Mouse (Mus musculus): ENCODE measurements at regions not wholly inside any gene's neighbourhood (a gene's known extent, or its start where the extent isn't known, plus 50 kb on each side); places are given as distances from the start of the nearest gene placed in this dataset.
"Not testable (repeated sequence)": the region's sequence is repeated elsewhere in the genome, so short reads cannot be mapped to it uniquely, and the experiment has no call there.

GRCm38 (mm10) chr1:94502066-94502861 is 449.9 kb upstream of the Pdcd1 start:
- ATAC-seq (ENCODE audit: extremely low read depth, insufficient number of reproducible peaks, low FRiP score, poor library complexity, severe bottlenecking), result no peak
- no peak for TF ChIP-seq TAL1 (conservative IDR thresholded peaks at IDR 0.05; ENCODE audit: low read depth, low read length)
- TF ChIP-seq POLR2AphosphoS5 (IDR thresholded peaks at IDR 0.05; ENCODE audit: insufficient replicate concordance, low read depth, low read length), result no peak
- TF ChIP-seq GATA1 (IDR thresholded peaks at IDR 0.05; ENCODE audit: borderline replicate concordance, low read length), result no peak
- TF ChIP-seq CTCF (IDR thresholded peaks at IDR 0.05; ENCODE audit: low read depth, low read length), result no peak
- no peak for TF ChIP-seq GATA2 (IDR thresholded peaks at IDR 0.05; ENCODE audit: borderline replicate concordance, low read depth, low read length)
- H3K9me3 ChIP-seq (replicated peaks), result peaks cover 5% of the 10 kb centered on the region; the same call in 1 of the 2 replicates
- DNase-seq (ENCODE audit: low spot score), result no peak
- H3K4me1 ChIP-seq (ENCODE audit: insufficient read depth, low read depth, low read length), result no peaks in the 10 kb centered on the region
- no peaks in the 10 kb centered on the region for H3K27me3 ChIP-seq (ENCODE audit: insufficient read depth, low read length)
- no peak overlapping the region for H3K4me3 ChIP-seq (ENCODE audit: low read depth, low read length)
- H3K36me3 ChIP-seq (replicated peaks), result no peaks in the 10 kb centered on the region

- Histone ChIP-seq H3K27me3 (ENCODE audit: insufficient read depth, low read length) (no peaks in the 10 kb centered on the region), H3K9me3 (replicated peaks) (peaks cover 12% of the 10 kb centered on the region), H3K4me1 (ENCODE audit: insufficient read depth, low read depth, low read length) (no peaks in the 10 kb centered on the region), H3K4me3 (ENCODE audit: low read depth, low read length) (no peak overlapping the region), H3K36me3 (replicated peaks) (no peaks in the 10 kb centered on the region)
- ATAC-seq (ENCODE audit: extremely low read depth, insufficient number of reproducible peaks, low FRiP score, poor library complexity, severe bottlenecking) (no peak), DNase-seq (ENCODE audit: low spot score) (no peak)
- TF ChIP-seq TAL1 (conservative IDR thresholded peaks at IDR 0.05; ENCODE audit: low read depth, low read length) (no peak), GATA2 (IDR thresholded peaks at IDR 0.05; ENCODE audit: borderline replicate concordance, low read depth, low read length) (no peak), CTCF (IDR thresholded peaks at IDR 0.05; ENCODE audit: low read depth, low read length) (no peak), GATA1 (IDR thresholded peaks at IDR 0.05; ENCODE audit: borderline replicate concordance, low read length) (no peak), POLR2AphosphoS5 (IDR thresholded peaks at IDR 0.05; ENCODE audit: insufficient replicate concordance, low read depth, low read length) (no peak)
These were observed 444.6 kb upstream of the Pdcd1 start for GRCm38 (mm10) chr1:94496992-94497391.

DNA sequence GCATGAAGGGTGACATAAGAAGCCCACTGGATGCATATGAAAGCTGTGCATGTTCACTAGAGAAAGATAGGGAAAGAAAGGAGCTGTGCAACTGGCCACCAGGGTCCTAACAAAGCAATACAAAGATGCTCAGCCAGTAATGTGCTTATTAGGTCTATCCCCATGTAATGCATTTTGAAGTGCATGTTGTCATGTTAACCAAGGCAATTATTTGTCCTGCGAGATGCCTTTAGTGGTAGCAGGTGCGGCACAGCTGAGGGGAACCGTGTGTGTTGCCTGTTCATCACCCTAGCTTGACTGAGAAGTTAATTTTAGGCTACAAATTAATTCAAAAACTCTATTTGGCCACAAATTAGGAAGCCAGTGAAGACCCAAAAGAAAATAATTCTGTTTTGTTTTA is 444.0 kb upstream of the Pdcd1 start:
- no peaks in the 10 kb centered on the region for H3K36me3 ChIP-seq (replicated peaks)

DNA sequence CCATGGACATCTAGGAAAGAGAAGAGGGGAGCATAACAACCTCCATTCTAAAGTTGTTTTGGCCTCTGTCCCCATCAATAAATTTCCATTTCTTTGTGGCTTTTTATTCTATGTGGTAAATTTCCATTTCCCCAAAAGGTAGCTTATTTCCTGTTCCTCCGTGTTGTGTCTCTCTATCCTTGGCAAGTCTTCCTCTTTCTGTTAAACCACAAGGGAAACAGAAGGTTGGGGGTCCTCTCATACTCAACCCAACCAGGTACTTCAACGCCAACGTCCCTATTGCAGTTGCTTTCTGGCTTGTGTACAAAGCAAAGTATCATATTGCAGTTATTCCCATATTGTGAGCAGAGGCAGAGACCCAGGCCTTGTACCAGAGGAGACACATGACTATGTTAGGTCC is 434.7 kb upstream of the Pdcd1 start:
- TF ChIP-seq GATA1 (IDR thresholded peaks at IDR 0.05; ENCODE audit: borderline replicate concordance, low read length) (no peak), CTCF (IDR thresholded peaks at IDR 0.05; ENCODE audit: low read depth, low read length) (no peak), TAL1 (conservative IDR thresholded peaks at IDR 0.05; ENCODE audit: low read depth, low read length) (no peak), POLR2AphosphoS5 (IDR thresholded peaks at IDR 0.05; ENCODE audit: insufficient replicate concordance, low read depth, low read length) (no peak), GATA2 (IDR thresholded peaks at IDR 0.05; ENCODE audit: borderline replicate concordance, low read depth, low read length) (no peak)
- H3K27me3 ChIP-seq (ENCODE audit: insufficient read depth, low read length), result no peaks in the 10 kb centered on the region
- no peaks in the 10 kb centered on the region for H3K36me3 ChIP-seq (replicated peaks)
- no peaks in the 10 kb centered on the region for H3K4me1 ChIP-seq (ENCODE audit: insufficient read depth, low read depth, low read length)
- DNase-seq (ENCODE audit: low spot score) (no peak), ATAC-seq (ENCODE audit: extremely low read depth, insufficient number of reproducible peaks, low FRiP score, poor library complexity, severe bottlenecking) (no peak)
- no peak overlapping the region for H3K4me3 ChIP-seq (ENCODE audit: low read depth, low read length)
- H3K9me3 ChIP-seq (replicated peaks), result peaks cover 7% of the 10 kb centered on the region

More for the DNA sequence above, 444.0 kb upstream of the Pdcd1 start:
- ATAC-seq (ENCODE audit: extremely low read depth, insufficient number of reproducible peaks, low FRiP score, poor library complexity, severe bottlenecking) (no peak), DNase-seq (ENCODE audit: low spot score) (no peak)
- no peak for TF ChIP-seq GATA2 (IDR thresholded peaks at IDR 0.05; ENCODE audit: borderline replicate concordance, low read depth, low read length)
- no peak for TF ChIP-seq CTCF (IDR thresholded peaks at IDR 0.05; ENCODE audit: low read depth, low read length)
- TF ChIP-seq TAL1 (conservative IDR thresholded peaks at IDR 0.05; ENCODE audit: low read depth, low read length), result no peak
- no peak for TF ChIP-seq POLR2AphosphoS5 (IDR thresholded peaks at IDR 0.05; ENCODE audit: insufficient replicate concordance, low read depth, low read length)
- TF ChIP-seq GATA1 (IDR thresholded peaks at IDR 0.05; ENCODE audit: borderline replicate concordance, low read length), result no peak
- Histone ChIP-seq H3K4me3 (ENCODE audit: low read depth, low read length) (no peak overlapping the region), H3K4me1 (ENCODE audit: insufficient read depth, low read depth, low read length) (no peaks in the 10 kb centered on the region), H3K9me3 (replicated peaks) (peaks cover 12% of the 10 kb centered on the region), H3K27me3 (ENCODE audit: insufficient read depth, low read length) (no peaks in the 10 kb centered on the region)

- not testable (repeated sequence) for H3K9me3 ChIP-seq (replicated peaks); H3K27me3 ChIP-seq (ENCODE audit: insufficient read depth, low read length); DNase-seq (ENCODE audit: low spot score); H3K4me1 ChIP-seq (ENCODE audit: insufficient read depth, low read depth, low read length); H3K36me3 ChIP-seq (replicated peaks); H3K4me3 ChIP-seq (ENCODE audit: low read depth, low read length)
- peak; percentile 97 for ATAC-seq (ENCODE audit: extremely low read depth, insufficient number of reproducible peaks, low FRiP score, poor library complexity, severe bottlenecking)
These were observed 417.5 kb upstream of the Pdcd1 start for GRCm38 (mm10) chr1:94469834-94470233.

- no peak for TF ChIP-seq TAL1 (conservative IDR thresholded peaks at IDR 0.05; ENCODE audit: low read depth, low read length)
- TF ChIP-seq CTCF (IDR thresholded peaks at IDR 0.05; ENCODE audit: low read depth, low read length), result no peak
- Histone ChIP-seq H3K4me3 (ENCODE audit: low read depth, low read length) (no peak overlapping the region), H3K9me3 (replicated peaks) (peaks cover 7% of the 10 kb centered on the region), H3K36me3 (replicated peaks) (no peaks in the 10 kb centered on the region), H3K27me3 (ENCODE audit: insufficient read depth, low read length) (no peaks in the 10 kb centered on the region), H3K4me1 (ENCODE audit: insufficient read depth, low read depth, low read length) (no peaks in the 10 kb centered on the region)
- no peak for ATAC-seq (ENCODE audit: extremely low read depth, insufficient number of reproducible peaks, low FRiP score, poor library complexity, severe bottlenecking)
- DNase-seq (ENCODE audit: low spot score), result no peak
These were observed 371.4 kb upstream of the Pdcd1 start for GRCm38 (mm10) chr1:94423731-94424130.

DNA sequence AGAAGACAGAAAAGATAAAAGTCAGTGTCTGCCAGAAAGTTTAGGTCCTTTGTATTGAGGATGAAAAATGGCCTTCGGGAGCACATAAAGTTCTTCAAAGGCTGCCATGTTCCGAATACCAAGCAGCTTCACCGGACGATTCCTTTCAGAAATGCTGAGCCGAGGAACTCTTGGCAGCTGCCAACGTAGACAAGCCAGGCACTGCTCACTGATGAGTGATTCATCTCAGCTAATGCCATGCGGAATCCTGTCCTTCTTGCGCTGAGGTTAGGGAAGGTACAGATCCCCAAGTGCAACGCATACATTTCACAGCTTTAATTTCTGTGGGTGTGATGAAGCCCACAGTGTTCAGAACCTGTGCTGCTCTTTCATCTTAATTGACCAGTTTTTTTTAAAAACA is 360.7 kb upstream of the Pdcd1 start:
- H3K27me3 ChIP-seq (ENCODE audit: insufficient read depth, low read length), result no peaks in the 10 kb centered on the region
- peaks cover 9% of the 10 kb centered on the region for H3K9me3 ChIP-seq (replicated peaks)
- DNase-seq (ENCODE audit: low spot score), result no peak
- TF ChIP-seq GATA2 (IDR thresholded peaks at IDR 0.05; ENCODE audit: borderline replicate concordance, low read depth, low read length) (no peak), POLR2AphosphoS5 (IDR thresholded peaks at IDR 0.05; ENCODE audit: insufficient replicate concordance, low read depth, low read length) (no peak), CTCF (IDR thresholded peaks at IDR 0.05; ENCODE audit: low read depth, low read length) (no peak), GATA1 (IDR thresholded peaks at IDR 0.05; ENCODE audit: borderline replicate concordance, low read length) (no peak), TAL1 (conservative IDR thresholded peaks at IDR 0.05; ENCODE audit: low read depth, low read length) (no peak)
- ATAC-seq (ENCODE audit: extremely low read depth, insufficient number of reproducible peaks, low FRiP score, poor library complexity, severe bottlenecking), result no peak
- no peaks in the 10 kb centered on the region for H3K36me3 ChIP-seq (replicated peaks)
- H3K4me1 ChIP-seq (ENCODE audit: insufficient read depth, low read depth, low read length), result no peaks in the 10 kb centered on the region
- H3K4me3 ChIP-seq (ENCODE audit: low read depth, low read length), result no peak overlapping the region
